Mouse (Mus musculus) left cerebral cortex, postnatal 14 days (tissue): ENCODE measurements around the gene Slc1a1. TPM values are rescaled to one million over a fixed set of nuclear protein-coding genes. Genes with fewer than 3 reads are reported as not detected.

Experiments
- DNase-seq, 2 experiments: peaks; one replicate each; pipeline ENCODE4 v3.0.0; 2021 to 2022; ENCODE audit warnings: low spot score in 2 of 2, mixed read lengths in 1 of 2
- intact Hi-C: fragments of 180-260 bp; cut with DNase I; formaldehyde crosslinking; loops from one replicate; pipeline ENCODE4 v1.15.1; 2025
- total RNA-seq, 2 experiments: library from RNA; stranded (reverse); gene quantifications; 2 replicates each; pipeline ENCODE4 v1.2.3; 2021

Slc1a1 gene
- total RNA-seq, 2 experiments from 2014 or later, result 107 to 115 TPM

DNA sequence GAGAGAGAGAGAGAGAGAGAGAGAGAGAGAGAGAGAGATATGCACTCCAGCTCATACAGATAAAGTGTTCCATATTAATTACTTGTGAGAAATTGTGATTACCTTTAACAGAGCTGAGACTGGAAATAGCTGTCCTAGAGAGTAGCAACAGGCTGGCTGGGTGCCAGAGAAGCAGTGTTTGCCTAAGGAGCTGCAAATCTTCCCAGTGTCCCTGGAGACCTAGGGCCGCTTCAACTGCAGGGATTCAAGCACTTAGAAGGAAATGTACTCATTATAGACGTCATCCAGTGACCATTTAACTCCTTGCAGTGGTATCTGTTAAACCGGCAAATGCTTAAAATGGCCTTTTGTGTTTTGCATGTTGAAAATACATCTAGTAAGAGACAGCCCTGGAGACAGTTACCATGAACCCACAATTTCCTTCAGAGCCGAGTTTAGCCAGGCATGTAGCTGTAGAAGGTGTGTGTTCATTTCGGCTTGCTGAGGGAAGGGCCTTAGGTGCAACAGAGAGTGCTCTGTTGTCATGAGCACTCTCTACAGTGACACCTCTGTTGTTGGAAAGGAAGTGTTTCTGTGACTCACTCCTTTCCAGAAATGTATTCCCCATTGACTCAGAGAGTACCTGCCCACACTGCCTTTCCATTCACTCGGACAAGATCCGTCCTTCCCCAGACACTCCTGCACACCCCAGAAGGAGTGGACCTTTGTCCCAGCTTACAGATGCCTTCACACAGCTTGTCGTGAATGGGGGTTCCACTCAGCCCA, 10.3 kb downstream of the Slc1a1 start:
- peak; percentile 57 to 61 for DNase-seq
- intact Hi-C loops, result no loop called here

DNA sequence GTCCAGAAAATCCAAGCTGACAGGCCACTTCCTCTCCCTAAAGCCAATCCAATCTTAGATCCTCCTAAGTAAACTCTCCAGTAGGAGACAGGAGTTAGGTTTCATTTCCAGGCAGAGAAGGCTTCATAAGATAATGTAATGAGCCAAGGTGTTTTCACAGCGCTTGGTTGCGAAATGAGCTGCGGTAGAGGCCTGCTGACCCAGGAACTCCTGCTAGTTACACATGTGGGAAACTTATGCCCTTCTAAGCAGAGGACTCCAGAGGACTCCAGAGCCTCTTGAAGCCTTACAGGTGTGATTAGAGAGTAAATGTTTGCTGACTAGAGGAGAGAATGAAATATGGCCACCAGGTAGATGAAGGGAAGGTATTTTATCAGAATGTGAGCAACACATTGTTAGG, 15.7 kb downstream of the Slc1a1 start:
- no peak for DNase-seq
- intact Hi-C loops, result no loop called here

DNA sequence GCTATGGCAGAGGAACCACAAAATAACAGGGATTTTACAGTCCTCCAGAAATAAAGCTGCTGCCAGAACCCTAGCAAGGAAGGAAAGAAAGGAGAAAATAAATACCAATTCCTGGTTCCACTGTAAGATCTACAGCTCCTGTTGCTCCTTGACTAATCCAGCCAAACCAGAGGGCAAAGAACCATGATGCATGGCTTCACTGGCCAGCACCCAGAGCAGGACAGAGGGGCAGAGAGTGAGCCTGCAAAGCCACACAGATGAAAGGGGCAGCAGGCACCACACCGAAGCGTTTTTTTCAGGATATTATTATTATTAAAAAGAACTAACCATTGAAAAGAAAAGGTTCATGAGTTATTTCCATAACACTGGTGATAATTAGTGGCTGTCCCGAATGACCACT, 17.2 kb downstream of the Slc1a1 start:
- intact Hi-C loops, result no loop called here
- DNase-seq, result no peak

DNA sequence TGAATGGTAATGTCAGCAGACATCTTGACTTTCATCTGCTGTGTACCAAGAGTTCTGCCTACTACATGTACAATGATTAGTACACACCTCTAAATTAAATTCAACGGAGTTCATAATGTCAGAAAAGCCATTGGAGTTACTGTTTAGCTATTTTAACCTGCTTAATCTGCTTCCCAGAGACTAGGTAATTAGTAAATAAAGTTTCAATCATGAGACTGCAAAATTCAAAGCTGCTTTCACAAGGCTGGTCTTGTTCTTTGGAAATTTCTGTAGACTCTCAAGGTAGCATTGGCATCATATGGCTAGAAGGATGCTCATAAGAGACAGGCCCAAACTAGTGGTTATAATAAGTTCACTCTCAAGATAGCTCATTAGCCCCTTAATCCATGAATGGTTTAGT, 20.0 kb downstream of the Slc1a1 start:
- intact Hi-C loops, result no loop called here
- DNase-seq, result no peak

DNA sequence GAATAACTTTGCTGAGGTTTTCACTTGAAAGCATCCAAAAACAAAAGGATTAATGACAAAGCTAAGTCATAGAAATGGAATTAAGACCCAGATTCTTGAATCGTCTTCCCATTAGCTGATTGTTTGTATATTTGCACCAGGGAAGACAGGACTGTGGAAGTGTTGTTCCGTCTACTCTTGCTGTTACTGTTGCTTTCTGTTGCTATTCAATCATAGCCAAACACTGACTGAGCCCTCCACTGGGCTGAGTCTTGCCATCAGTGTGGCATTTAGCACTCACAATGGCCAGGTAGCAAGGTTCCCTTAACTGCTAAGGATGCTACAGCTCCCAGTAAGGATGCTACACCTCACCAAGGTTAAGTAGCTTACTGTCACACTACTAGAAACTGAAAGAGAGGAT, 25.4 kb downstream of the Slc1a1 start:
- DNase-seq, result no peak
- intact Hi-C loops, result no loop called here

DNA sequence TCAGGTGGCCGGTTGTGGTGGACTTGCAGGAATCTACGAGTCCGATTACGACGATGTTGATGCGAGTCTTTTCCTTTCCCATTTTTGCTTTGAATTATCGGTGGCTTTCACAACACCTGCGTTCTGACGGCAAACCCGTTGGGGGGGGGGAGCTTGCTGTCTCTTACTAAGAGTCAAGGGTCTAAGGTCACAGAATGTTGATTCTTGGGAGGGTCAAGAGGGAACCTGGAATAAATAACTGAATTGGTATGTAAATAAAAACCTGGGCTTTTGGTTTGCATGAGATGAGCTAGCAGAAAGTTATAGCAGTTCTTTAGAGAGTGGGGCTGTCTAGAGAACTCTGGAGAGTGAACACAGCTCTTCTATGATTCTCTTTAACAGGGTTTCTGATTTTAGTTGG, 28.8 kb downstream of the Slc1a1 start:
- intact Hi-C loops, result no loop called here

DNA sequence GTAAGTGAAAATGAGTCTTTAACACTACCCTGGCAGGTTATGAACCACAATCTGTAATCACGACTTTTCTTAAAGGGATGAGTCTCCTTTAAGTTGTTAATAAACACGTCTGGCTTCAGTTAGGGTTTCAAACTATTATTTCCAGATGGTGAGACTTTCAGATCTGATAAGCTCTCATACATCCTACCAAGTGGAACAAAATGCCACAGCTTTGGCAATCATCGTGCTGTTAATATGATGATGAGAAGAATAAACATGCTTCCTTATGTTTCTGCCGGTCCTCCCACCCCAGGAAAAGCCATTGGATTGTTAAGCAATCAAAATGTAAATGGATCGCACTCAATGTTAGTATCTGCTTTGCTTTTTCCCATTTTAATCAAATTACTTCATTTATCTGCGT, 30.1 kb downstream of the Slc1a1 start:
- intact Hi-C loops, result no loop called here
- DNase-seq, result no peak

More for the DNA sequence above, 28.8 kb downstream of the Slc1a1 start:
- no peak for DNase-seq

DNA sequence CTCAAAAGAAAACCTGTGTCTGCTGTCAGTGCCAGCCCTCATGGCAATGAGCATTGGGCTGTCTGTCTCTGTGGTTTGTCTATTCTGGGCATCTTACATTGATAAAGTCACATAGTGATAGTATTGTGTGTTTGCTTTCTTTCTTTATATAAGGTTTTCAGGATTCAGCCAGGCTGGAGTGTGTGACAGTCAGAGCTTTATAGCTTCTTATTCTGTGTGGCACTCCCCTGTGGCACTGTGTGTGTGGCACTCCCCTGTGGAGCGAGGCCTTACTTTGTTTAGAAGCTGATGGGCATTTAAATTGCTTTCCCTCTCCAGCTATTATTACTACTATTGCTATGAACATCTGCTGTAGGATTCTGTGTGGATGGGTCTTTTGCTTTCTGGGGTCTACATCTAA, 30.7 kb downstream of the Slc1a1 start:
- intact Hi-C loops, result no loop called here

DNA sequence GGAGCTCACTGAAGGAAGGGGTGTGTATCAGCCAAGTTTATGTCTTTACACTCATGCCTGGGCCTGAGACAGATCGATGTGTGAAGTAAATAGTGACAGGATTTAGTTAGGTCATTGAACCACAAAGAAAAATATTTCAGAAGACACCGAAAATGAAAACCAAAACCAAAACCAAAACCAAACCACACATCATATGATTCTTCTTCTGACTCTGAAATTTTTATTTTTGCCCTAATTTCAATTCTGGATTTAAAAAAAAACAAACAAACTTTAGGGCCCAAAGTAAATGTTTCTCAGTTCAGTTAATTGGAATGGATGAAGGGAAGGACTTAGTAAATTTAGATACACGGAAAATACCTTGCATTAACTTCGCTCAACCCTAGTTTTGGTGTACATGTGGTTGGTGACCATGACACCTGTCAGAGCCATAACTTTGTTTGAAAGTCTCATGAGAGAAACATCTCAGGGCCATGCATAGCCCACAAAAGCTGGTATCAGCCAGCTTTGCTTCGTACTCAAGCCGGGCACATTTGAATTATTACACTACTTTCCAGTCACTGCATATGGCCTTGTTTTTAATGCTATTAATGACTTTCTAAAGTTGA, 34.5 kb downstream of the Slc1a1 start:
- DNase-seq, result no peak
- intact Hi-C loops, result no loop called here

More for the DNA sequence above, 30.7 kb downstream of the Slc1a1 start:
- DNase-seq, result no peak

DNA sequence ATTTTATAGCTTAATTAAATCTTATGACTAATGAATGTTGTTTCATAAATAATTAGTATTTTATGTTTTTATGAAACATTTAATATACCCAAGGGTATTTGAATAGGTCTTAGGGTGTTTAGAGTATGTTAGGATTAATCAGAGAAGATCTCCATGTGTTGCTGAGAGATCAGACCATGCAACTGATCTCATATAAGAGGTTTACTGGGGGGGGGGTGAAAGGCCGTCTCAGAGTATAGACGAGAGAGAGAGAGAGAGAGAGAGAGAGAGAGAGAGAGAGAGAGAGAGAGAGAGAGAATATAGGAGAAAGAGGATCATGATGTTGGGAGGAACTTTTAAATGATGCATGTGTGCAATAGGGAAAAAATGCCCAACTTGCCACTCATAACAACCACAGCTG, 35.5 kb downstream of the Slc1a1 start:
- intact Hi-C loops, result no loop called here
- DNase-seq, result no peak

DNA sequence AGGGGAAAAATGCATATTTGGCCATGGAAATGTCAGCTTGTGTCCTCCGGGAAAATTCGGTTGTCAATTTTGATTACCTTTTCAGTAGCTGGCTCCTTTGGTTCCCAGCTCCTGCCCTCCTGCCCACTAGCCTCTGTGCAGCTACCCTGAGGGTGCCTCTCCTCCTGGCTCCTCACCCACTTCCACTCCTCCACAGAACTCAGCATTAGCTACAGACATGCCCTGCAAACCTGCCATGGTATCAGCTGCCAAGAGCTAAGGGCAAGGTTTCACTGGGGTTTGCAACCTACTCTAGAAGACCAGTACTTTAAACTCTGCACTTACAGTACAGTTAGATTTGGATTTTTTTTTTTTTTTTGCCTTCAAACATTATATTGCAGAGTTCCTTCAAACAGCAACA, 44.6 kb downstream of the Slc1a1 start:
- intact Hi-C loops, result no loop called here
- no peak for DNase-seq

DNA sequence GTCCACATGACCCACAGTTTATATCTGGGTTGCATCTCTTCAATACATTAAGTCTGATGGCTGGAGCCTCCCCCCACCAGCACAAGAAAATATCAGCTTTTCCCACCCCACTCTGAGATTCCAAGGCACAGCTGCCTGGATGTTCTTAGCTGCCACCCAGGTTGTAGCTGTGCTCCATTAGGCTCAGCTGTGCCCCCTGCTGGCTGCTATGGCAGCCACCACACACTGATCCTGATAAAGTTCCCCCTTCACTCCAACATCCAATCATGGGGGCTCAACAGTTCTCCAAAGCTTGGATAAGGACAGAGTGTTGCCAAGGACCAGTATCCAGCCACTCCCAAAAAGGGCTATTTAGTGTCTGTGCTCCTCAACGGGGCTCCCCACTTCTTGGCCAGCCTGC, 48.3 kb downstream of the Slc1a1 start:
- no peak for DNase-seq
- intact Hi-C loops, result loop anchor here (2.0 kb wide), 1 partner anchor 106 kb away; no protein-coding TSS in a partner anchor

DNA sequence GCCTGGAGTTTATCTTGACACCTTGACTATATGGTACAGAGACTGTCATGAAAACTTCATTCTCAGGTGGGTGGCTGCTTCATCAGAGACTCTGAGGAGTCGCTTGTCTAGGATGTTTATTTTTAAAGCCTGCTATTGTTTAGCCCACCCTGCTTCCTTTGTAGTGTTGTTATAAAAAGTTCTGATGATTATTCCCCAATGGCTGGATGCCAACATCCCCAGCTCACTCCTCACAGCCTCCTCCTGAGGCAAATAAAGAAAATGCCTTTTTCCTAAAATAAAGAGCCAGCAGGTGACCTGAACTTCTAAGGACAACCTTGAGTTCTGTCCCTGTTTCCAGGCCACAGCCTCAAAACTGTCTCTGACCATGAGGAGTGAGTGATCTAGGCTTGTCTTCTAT, 53.6 kb downstream of the Slc1a1 start:
- intact Hi-C loops, result loop anchor here (5.0 kb wide), 1 partner anchor 51 kb away; the partner anchor contains the start of gene Slc1a1
- no peak for DNase-seq

DNA sequence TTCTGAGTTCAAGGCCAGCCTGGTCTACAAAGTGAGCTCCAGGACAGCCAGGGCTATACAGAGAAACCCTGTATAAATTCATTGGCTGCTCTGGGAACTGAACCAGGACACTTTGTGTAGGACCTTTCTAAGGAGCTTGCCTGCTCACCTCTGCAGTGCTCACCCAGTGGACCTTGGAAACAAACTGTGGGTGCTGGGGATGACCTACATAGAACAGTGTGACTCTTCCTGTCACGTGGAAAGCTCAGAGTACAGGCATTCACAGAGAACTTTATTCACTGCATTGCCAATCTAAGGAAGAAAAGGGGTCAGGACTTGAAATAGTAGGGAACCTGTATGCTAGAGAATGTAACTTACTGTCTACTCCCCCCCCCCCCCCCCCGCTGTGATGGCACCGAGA, 54.4 kb downstream of the Slc1a1 start:
- intact Hi-C loops, result loop anchor here (5.0 kb wide), 1 partner anchor 52 kb away; the partner anchor contains the start of gene Slc1a1

DNA sequence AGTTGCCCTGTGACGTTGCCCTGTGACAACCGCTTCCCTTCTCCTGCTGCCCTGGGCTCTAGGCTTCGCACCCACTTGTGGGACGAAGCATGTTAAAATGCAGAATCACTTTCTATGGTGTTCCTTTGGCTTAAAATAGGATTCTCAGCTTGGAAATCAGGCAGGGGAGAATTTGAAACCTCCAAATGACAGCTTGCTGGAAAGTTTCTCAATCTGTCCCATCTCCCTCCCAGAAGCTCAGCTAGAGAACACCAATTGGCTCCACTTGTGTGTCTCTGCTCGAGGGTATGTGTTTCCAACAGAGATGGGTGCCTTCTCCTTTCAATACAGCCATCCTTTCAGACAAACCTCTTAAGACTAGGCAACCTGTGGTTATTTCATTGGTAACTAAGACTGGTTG, 56.4 kb downstream of the Slc1a1 start:
- DNase-seq, result peak in 1 of 2 experiments; percentile 23
- intact Hi-C loops, result no loop called here

More for the DNA sequence above, 54.4 kb downstream of the Slc1a1 start:
- no peak for DNase-seq

DNA sequence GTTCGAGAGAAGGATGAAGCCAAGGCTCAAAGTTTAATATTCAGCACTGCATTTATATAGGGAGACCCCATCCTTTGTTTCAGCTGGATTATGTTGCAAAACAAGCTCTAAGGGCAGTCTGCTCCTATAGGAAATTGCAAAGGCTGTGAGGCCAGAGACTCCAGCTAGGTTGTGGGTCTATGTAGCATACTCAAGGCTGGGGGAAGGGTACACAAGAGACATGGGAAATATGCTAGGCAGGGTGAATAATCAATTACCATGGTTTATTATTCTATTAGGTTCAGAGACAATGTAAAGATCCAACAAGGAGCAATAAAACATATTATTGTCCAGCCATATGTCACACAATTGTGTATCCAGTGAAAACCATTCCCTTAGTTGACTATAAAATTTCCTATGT, 57.0 kb downstream of the Slc1a1 start:
- intact Hi-C loops, result no loop called here
- DNase-seq, result no peak

DNA sequence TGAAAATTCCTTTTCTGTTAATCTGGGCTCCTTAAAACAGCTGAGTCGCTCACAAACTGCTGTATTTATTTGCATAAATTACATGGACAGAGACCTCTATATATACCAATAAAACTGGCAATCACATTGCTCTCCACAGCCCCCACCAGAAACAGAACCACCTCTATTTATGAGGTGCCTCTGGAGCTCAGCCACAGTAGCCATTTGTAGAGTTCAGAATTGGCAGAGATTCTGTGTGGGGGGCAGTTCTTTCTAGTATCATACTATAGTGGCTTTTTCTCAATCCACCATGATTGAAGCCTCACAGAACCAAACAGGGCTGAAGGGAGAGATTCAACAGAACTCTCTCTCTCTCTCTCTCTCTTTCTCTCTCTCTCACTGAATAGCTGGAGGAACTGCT, 61.8 kb downstream of the Slc1a1 start:
- intact Hi-C loops, result no loop called here
- peak; percentile 52 to 69 for DNase-seq

DNA sequence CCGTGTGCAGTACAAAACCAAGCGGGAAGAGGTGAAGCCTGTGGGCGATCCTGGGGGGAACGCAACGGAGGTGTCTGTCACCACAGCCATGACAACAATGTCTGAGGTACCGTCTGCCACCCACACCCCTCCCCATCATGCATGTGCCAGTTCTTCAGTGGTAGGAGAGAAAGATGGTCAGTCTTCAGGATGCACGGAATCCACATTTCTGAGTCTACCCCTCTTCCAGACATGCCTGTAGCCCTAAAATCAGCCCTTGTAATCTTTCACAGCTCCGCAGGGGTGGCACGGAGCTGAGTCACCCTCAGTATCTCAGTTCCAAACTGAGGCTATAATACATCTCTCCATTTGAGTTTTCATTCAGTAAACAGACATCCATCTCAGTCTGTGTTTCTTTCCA, 62.6 kb downstream of the Slc1a1 start:
- intact Hi-C loops, result no loop called here
- no peak for DNase-seq

DNA sequence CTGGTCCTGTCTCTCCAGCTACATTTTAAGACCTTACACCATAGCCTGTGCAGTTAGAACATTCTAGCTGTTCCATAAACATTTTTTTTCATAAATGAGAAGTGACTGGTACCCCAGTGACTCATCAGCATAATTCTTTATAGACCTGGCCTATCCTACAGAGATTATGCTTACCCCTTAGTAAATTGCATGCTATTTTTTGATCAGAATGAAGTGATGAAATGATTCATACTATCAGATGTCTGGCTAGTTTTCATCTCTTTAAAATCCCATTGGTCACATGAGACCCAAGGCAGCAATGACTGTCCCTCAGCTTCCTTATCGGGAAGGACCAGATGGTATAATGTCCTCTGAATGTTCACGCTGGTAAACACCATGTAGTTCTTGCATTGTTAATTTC, 65.9 kb downstream of the Slc1a1 start:
- intact Hi-C loops, result no loop called here
- peak in 1 of 2 experiments; percentile 26 for DNase-seq

DNA sequence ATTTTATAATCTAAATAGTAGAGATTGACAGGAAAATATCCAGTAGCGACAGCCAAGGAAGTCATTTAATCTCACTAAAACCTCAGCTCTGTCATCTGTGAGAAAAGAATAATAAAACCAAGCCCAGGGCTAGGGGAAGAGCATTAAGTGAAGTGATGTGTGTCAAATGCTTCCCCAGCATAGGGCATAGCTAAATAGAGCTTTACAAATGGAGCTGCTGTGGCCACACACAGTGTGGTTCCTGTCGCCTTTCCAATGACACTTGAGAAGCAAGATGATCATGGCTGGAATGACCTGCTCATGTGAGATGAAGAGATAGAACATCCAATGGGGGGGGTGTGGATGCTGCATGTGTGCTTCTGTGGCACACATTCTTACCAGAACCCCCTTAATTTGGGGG, 67.3 kb downstream of the Slc1a1 start:
- DNase-seq, result no peak
- intact Hi-C loops, result no loop called here

DNA sequence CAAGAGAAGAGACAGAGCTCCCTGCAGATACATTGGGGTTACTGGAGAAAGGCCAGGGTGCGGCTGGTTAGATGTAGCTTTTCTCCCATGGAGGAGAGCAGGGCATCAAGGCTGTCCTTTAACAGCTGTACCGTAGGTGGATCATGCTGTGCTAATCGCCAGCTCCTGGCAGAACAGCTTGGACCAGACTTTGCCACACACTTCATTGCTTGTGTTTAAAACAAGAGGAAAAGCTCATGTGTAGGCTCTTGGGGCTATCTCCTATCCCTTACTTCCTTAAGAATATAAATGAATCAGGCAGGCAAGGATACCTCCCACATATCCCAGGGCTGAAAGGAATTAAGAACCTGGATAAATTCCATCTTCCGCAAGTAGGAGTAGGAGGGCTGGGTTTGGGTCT, 68.0 kb downstream of the Slc1a1 start:
- DNase-seq, result peak in 1 of 2 experiments; percentile 35
- intact Hi-C loops, result no loop called here
